Mouse (Mus musculus) embryonic facial prominence, embryonic 13.5 days (tissue): Measurements from ENCODE around the gene Cyp2s1. TPM values are rescaled to one million over a fixed set of nuclear protein-coding genes. Genes with fewer than 3 reads are reported as not detected.
A peak's percentile ranks its signal among the peaks of the same experiment; 100 is the strongest.

Experiments
- ATAC-seq: fragments of 200-750 bp; cut with Nextera tagmentation; 2 replicates; pipeline ENCODE4 v1.8.0; 2017; ENCODE audit warnings: low read depth; ENCODE audit not compliant: insufficient number of reproducible peaks, insufficient read depth, low FRiP score, low TSS enrichment
- H3K27ac ChIP-seq: fragments of 300-500 bp; sonication (generic); 2 replicates; pipeline ENCODE4 v1.5.1; 2015; ENCODE audit warnings: moderate library complexity, mild to moderate bottlenecking, inconsistent platforms
- H3K27me3 ChIP-seq: fragments of 300-500 bp; sonication (generic); 2 replicates; pipeline ENCODE4 v1.6.1; 2015; ENCODE audit warnings: mild to moderate bottlenecking, inconsistent platforms
- H3K36me3 ChIP-seq: fragments of 300-500 bp; sonication (generic); 2 replicates; pipeline ENCODE4 v1.6.1; 2015; ENCODE audit warnings: mild to moderate bottlenecking, inconsistent platforms
- H3K4me1 ChIP-seq: fragments of 300-500 bp; sonication (generic); 2 replicates; pipeline ENCODE4 v1.6.1; 2015; ENCODE audit warnings: inconsistent platforms
- H3K4me2 ChIP-seq: fragments of 300-500 bp; sonication (generic); 2 replicates; pipeline ENCODE4 v1.6.1; 2015; ENCODE audit warnings: moderate library complexity, mild to moderate bottlenecking, inconsistent platforms
- H3K4me3 ChIP-seq: fragments of 300-500 bp; sonication (generic); 2 replicates; pipeline ENCODE4 v1.5.1; 2015; ENCODE audit warnings: mild to moderate bottlenecking, inconsistent platforms
- H3K9ac ChIP-seq: fragments of 300-500 bp; sonication (generic); 2 replicates; pipeline ENCODE4 v1.6.1; 2015; ENCODE audit warnings: mild to moderate bottlenecking, inconsistent platforms
- H3K9me3 ChIP-seq: fragments of 300-500 bp; sonication (generic); 2 replicates; pipeline ENCODE4 v1.6.1; 2016; ENCODE audit warnings: inconsistent platforms
- WGBS: fragments of 180-500 bp; shearing (Covaris S2); methylation state at CpG from one replicate; pipeline ENCODE4 v1.1.7; 2015; ENCODE audit warnings: mixed read lengths; 5-methylcytosine and 5-hydroxymethylcytosine counted together
- polyA plus RNA-seq: library from polyadenylated mRNA; unstranded; fragments of >200 nt; fragmentation: Nextera tagmentation; extraction: Ambion mirVana; gene quantifications from 2 replicates; pipeline ENCODE4 v1.2.1, GENCODE M21; 2015

Gene Cyp2s1
- polyA plus RNA-seq, 1 experiment from 2014 or later: 3.9 TPM

DNA sequence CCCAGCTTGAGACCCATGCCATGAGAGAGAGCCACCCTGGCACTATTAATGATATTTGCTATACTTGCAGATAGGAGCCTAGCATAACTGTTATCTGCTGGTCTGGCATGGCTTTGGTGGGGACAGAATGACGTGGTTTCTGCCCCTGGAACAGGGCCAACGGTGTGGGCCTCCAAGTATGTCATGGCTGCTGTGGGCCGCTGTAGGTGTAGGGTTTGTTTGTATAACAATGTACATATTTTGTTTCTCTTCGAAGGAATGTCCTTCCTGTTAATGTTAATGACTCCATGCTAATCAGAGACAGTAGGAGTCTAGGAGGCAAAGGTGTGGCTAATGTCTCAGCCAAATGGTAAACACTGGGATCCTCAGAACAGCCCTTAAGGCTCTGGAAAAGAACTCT, 24.2 kb upstream of the Cyp2s1 start:
- H3K4me1 ChIP-seq: no peaks in the 10 kb centered on the region
- H3K36me3 ChIP-seq: no peaks in the 10 kb centered on the region
- H3K9ac ChIP-seq: no peak overlapping the region
- H3K4me3 ChIP-seq: no peak overlapping the region
- WGBS: 72% methylated on average over 4 of the region's 4 CpGs
- no peak overlapping the region for H3K4me2 ChIP-seq
- H3K27me3 ChIP-seq: no peaks in the 10 kb centered on the region
- no peak for ATAC-seq
- H3K27ac ChIP-seq: no peak overlapping the region
- H3K9me3 ChIP-seq: no peaks in the 10 kb centered on the region

DNA sequence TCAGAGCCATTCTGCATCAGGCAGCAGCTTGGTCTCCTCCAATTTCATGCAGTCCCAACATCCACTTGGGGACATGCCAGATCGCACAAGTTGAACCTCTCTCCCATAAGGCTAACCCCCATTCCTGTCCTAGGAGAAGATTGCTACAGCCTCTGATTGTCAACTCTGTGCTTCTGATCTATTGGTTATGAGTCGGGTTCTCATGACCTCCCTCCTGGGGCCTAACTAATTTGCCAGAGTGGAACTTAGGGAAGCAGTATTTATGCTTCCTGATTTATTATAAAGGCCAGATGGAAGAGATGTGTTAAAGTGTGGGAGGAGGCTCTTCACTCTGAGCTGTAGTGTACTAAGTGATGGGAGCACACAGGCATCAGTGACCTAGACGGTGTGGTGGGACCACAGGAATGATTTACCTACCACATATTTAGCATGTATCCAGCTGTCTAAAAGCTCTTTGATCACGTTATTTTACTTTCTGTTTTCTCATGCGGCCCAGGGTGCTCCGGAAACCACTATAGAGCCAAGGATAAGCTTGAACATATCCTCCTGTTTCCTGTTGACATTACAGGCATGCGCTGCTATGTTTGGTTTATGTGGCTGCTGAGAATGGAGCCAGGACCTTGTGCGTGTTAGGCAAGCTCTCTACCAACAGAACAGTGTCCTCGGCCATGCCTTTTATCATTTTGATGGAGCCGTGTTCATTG, 18.6 kb upstream of the Cyp2s1 start:
- no peak for ATAC-seq
- no peaks in the 10 kb centered on the region for H3K27me3 ChIP-seq

DNA sequence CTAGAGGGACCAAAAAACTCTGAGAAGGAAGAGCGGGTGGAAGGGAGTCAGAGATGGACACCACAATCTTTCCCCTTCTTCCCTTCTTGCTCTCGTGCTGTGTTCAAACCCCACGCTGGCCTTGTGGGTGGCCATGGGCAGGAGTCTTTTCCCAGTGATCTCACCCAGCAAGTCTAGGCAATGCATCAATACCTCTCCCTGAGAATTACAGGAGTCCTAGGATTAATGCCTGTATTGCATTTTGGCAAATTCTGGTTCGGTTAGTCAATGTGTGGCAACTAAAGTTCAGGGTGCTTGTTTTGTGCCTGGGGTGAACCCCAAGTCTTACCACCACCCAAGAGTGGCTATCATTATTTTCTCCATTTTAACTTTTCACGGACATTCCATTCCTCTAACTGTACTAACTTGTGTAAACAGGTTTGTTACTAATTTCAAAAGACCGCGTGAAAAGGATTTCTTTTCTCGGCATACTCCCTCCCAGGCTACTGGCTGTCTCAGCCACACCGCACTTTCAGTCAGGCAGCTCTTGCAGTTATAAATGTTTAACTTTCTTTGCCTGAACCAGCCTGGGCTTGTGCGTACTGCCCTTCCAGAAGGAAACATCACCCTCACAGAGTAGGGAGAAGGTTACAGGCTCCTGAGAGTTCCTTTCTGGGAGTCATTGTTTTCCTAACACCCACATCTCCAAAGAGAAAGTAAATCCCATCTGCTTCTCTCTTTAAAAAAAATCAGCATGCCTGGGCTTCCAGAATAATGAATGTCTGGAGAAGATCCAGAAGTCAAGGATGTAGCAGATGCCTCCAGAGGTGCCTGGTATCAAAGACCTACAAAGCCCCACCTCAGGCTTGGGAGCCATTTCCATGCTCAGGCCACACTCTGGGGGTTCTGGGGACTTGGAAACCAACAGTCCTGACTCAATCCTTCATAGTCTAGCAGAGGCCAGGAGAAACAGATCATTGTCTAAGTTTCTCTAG, 15.1 kb upstream of the Cyp2s1 start:
- Histone ChIP-seq H3K36me3 (no peaks in the 10 kb centered on the region), H3K9me3 (no peaks in the 10 kb centered on the region), H3K4me2 (peak overlapping the region; percentile 7; the same call in 1 of the 2 replicates), H3K27me3 (no peaks in the 10 kb centered on the region), H3K9ac (no peak overlapping the region), H3K27ac (peak overlapping the region; percentile 69), H3K4me3 (no peak overlapping the region), H3K4me1 (peaks cover 42% of the 10 kb centered on the region)
- 67% methylated on average over 10 of the region's 10 CpGs for WGBS
- ATAC-seq: no peak

More for the DNA sequence above, 18.6 kb upstream of the Cyp2s1 start:
- WGBS: 68% methylated on average over 10 of the region's 10 CpGs
- no peaks in the 10 kb centered on the region for H3K9me3 ChIP-seq
- H3K36me3 ChIP-seq: no peaks in the 10 kb centered on the region
- H3K27ac ChIP-seq: no peak overlapping the region
- peaks cover 24% of the 10 kb centered on the region for H3K4me1 ChIP-seq
- no peak overlapping the region for H3K4me3 ChIP-seq
- 0 out of 2 replicates have a peak overlapping the region, but pooled peaks have one; percentile 11 for H3K9ac ChIP-seq
- H3K4me2 ChIP-seq: no peak overlapping the region

DNA sequence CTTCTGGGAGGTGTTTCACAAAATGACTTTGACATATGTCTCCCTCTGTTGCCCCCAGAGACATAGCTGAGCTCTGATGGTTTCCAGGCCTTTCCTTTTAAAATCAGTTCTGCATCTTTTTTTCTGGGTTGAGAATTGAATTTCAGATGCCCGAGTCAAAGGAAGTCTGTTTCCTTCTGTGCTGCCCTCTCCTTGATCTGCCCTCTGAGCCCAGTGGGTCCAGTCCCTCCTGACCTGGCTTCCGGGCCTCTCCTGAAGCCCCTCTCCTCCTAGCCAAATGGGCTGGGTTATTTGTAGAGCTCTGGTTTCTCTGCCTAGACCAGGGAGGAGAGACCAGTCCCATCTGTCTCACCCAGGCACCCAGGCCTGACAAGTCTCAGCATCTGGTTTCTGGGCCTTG, 13.5 kb upstream of the Cyp2s1 start:
- Histone ChIP-seq H3K9me3 (no peaks in the 10 kb centered on the region), H3K4me2 (no peak overlapping the region), H3K27me3 (no peaks in the 10 kb centered on the region), H3K4me3 (no peak overlapping the region), H3K4me1 (peaks cover 47% of the 10 kb centered on the region), H3K9ac (no peak overlapping the region), H3K27ac (peak overlapping the region; percentile 75), H3K36me3 (no peaks in the 10 kb centered on the region)
- 26% methylated on average over 2 of the region's 2 CpGs for WGBS
- no peak for ATAC-seq

DNA sequence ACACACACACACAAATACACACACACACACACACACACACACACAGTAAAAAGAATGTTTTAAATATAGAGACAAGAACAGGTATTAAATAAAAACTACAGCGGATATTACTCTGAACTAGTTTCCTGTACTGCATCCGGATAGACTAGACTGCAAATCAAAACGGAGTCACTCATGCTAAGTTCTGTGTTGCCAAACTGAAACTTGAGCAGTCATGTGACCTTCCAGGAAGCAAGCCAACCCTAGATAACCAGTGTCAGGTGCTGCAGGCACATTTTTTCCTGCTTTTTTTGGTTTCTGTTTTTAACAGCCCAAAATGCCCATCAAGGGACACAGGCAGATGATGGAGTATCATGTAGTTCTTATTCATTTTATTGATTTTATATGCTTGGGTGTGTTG, 10.5 kb upstream of the Cyp2s1 start:
- peak; percentile 74 for ATAC-seq
- peaks cover 41% of the 10 kb centered on the region for H3K4me1 ChIP-seq
- no peaks in the 10 kb centered on the region for H3K9me3 ChIP-seq
- peak overlapping the region; percentile 3; the same call in 1 of the 2 replicates for H3K4me2 ChIP-seq
- H3K4me3 ChIP-seq: no peak overlapping the region
- H3K9ac ChIP-seq: no peak overlapping the region
- no peaks in the 10 kb centered on the region for H3K36me3 ChIP-seq
- peak overlapping the region; percentile 71 for H3K27ac ChIP-seq
- 5% methylated on average over 3 of the region's 3 CpGs for WGBS
- H3K27me3 ChIP-seq: no peaks in the 10 kb centered on the region

DNA sequence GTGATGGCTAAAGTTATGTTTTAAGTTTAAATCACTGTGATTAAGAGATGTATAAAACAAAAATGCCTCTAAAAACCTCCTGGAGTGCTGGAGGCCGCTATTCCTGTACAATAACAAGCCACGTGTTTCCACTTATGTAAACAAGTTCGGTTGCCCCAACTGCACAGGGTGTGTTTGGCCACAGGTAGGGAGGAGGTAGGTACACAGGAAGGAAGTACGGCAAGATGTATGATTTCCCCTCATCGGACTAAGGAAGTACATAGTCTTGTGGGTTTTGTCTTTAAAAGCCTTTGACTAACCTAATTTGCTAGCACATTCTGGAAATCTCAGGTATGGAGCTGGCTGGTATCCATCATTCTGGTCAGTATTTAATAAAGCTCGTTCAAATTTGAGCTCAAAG, 9.3 kb upstream of the Cyp2s1 start:
- no peaks in the 10 kb centered on the region for H3K27me3 ChIP-seq
- H3K4me1 ChIP-seq: peaks cover 32% of the 10 kb centered on the region
- no peak overlapping the region for H3K4me3 ChIP-seq
- 58% methylated on average over 6 of the region's 6 CpGs for WGBS
- no peaks in the 10 kb centered on the region for H3K9me3 ChIP-seq
- no peaks in the 10 kb centered on the region for H3K36me3 ChIP-seq
- ATAC-seq: no peak
- H3K9ac ChIP-seq: no peak overlapping the region
- no peak overlapping the region for H3K27ac ChIP-seq
- no peak overlapping the region for H3K4me2 ChIP-seq

DNA sequence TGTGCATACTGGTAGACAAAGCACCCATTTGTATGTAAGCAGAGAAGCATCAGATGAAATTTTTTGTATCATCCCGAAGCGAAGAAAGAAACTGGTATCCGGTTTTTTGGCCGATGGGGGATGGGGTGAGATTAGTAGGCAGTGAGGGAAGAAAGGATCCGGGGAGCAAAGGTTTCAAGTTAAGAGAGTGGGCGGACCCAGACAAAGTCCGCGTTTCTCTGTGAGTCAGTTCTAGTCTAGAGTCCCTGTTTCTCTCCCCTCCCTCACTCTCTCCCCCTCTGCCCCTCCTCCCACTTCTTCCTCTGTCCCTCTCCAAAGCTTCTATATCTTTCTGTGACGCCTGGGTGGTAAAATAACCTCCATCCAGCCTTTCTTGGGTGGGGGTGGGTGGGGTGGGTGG, 8.3 kb upstream of the Cyp2s1 start:
- WGBS: 42% methylated on average over 9 of the region's 9 CpGs
- Histone ChIP-seq H3K36me3 (no peaks in the 10 kb centered on the region), H3K27ac (no peak overlapping the region), H3K4me3 (no peak overlapping the region), H3K27me3 (no peaks in the 10 kb centered on the region), H3K4me1 (peaks cover 24% of the 10 kb centered on the region), H3K4me2 (no peak overlapping the region), H3K9ac (no peak overlapping the region), H3K9me3 (no peaks in the 10 kb centered on the region)
- ATAC-seq: no peak

DNA sequence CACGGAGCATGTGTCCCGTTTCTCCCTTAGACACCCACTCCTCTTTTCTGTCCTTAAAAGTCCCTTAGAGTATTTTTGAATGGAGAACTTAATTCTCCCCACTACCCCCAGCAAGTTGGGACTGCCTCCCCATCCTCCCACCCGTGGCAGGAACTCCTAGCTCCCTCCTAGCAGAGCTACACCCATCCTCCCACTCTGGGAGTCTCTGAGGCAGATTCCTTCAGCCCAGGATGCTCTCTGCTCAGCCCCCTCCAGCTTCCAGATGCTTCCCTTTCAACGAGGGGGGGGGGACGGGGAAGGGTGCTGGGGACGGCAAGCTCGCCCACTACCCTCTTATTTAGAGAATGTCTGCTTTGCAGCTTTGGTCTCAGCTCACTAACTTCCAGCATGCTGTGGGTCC, 1.1 kb downstream of the Cyp2s1 start:
- H3K9ac ChIP-seq: peak overlapping the region; percentile 73
- H3K4me3 ChIP-seq: peak overlapping the region; percentile 55
- H3K4me2 ChIP-seq: peak overlapping the region; percentile 97
- no peak for ATAC-seq
- H3K36me3 ChIP-seq: no peaks in the 10 kb centered on the region
- no peaks in the 10 kb centered on the region for H3K9me3 ChIP-seq
- peaks cover 17% of the 10 kb centered on the region for H3K4me1 ChIP-seq
- 17% methylated on average over 7 of the region's 7 CpGs for WGBS
- H3K27me3 ChIP-seq: peaks cover 20% of the 10 kb centered on the region
- no peak overlapping the region for H3K27ac ChIP-seq

DNA sequence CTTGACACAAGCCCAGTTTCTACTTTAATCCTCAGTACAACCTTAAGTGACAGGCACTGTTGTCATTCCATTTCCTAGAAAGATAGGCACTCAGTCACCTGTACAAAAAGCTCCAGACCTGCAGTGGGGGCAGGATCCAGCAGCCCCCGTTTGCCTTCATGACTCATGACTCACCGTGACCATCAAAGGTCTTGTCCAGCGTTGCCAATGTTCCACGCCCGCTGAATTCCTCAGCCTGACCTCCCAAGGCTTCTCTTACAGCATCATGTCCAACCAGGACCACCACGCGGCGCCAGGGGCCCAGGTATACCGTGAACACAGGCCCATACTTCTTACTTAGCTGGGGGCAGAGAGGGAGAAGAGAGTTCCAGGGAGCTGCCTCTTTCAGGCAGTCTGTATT, 2.0 kb downstream of the Cyp2s1 start:
- no peaks in the 10 kb centered on the region for H3K9me3 ChIP-seq
- H3K9ac ChIP-seq: no peak overlapping the region
- H3K4me2 ChIP-seq: no peak overlapping the region
- no peak overlapping the region for H3K27ac ChIP-seq
- H3K4me1 ChIP-seq: peaks cover 17% of the 10 kb centered on the region
- ATAC-seq: no peak
- H3K4me3 ChIP-seq: no peak overlapping the region
- peaks cover 20% of the 10 kb centered on the region for H3K27me3 ChIP-seq
- H3K36me3 ChIP-seq: no peaks in the 10 kb centered on the region
- 79% methylated on average over 9 of the region's 9 CpGs for WGBS

DNA sequence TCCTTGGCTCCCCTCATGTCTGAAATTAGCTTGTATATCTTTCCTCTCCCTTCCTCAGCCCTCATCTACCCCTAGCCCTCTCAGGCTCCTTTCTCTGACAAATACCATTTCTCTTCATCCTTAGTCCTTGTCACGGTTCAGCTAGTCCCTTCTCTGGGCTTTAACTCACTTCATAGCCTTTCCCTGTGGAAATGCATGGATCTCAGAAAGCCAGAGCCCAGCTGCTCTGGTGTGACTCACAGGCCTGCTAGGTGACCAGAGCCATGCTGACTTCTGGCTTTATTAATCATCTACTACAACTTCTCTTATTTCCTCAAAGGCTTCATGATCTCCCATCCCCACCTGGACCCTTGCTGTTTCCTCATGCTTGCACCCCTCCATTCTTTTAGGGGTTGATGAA, 4.5 kb downstream of the Cyp2s1 start:
- no peak overlapping the region for H3K9ac ChIP-seq
- H3K27ac ChIP-seq: no peak overlapping the region
- H3K4me1 ChIP-seq: peaks cover 17% of the 10 kb centered on the region
- H3K27me3 ChIP-seq: peaks cover 20% of the 10 kb centered on the region
- H3K4me2 ChIP-seq: no peak overlapping the region
- no peaks in the 10 kb centered on the region for H3K36me3 ChIP-seq
- no peak for ATAC-seq
- no peaks in the 10 kb centered on the region for H3K9me3 ChIP-seq
- 79% methylated on average over 1 of the region's 1 CpGs for WGBS
- no peak overlapping the region for H3K4me3 ChIP-seq

DNA sequence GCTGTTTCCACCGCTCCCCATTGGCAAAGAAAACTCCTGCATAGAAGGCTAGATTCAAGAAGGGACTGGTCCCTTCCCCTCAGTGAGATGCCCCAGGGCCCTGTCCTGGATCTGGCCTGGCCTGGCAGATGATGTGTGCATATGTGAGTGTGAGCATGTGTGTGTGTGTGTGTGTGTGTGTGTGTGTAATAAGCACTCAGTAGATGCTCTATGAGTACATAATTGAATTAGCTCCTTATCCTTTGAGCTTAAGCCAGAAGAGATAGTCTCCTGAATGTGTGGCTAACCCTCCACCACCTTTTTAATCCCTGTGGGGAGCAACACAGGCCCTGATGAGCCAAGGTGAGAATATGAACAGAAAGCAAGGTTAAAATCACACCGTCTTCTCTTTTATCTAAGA, 5.0 kb downstream of the Cyp2s1 start:
- Histone ChIP-seq H3K4me1 (peaks cover 14% of the 10 kb centered on the region), H3K36me3 (no peaks in the 10 kb centered on the region), H3K4me3 (no peak overlapping the region), H3K27ac (no peak overlapping the region), H3K4me2 (no peak overlapping the region), H3K9ac (no peak overlapping the region), H3K9me3 (no peaks in the 10 kb centered on the region), H3K27me3 (peaks cover 20% of the 10 kb centered on the region)
- 69% methylated on average over 2 of the region's 2 CpGs for WGBS
- ATAC-seq: no peak
